Mouse (Mus musculus): ENCODE data around the gene Arhgdia. TPM values are rescaled to one million over a fixed set of nuclear protein-coding genes. Genes with fewer than 3 reads are reported as not detected.
A peak's percentile ranks its signal among the peaks of the same experiment; 100 is the strongest.

Gene Arhgdia
- polyA plus RNA-seq, 1 experiment from 2014 or later = 444 TPM

DNA sequence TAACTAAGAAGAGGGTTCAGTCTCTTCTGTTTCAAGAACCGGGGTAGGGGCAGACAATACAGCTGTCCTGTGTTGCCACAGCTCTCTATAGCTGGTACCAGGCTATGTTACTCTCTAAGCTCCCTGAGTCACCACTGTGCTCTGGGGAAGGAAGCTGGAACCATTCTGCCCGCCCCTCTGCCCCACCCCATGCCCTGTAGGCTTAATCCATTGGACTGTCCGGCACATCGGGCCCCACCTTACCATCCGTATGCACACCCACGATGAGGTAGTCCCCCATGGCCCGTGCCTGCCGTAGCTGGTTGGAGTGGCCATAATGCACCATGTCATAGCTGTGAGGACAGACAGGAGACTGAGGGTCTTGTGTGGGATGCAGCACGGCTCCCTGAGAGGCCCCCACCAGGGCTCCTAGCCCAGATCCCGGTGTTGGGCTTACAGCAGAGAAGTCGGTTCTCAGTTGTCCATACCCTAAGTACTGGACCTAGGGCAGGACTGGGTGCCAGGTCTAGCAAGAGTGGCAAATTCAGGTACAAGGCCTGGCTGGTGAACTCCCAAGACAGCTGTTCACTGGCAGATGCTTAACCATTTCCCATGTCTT is 34.3 kb upstream of the Arhgdia start:
- Histone ChIP-seq H3K9me3 (replicated peaks; ENCODE audit: low read length) (no peaks in the 10 kb centered on the region), H3K4me1 (replicated peaks; ENCODE audit: insufficient read depth, low read length) (peaks cover 6% of the 10 kb centered on the region; the same call in 1 of the 2 replicates), H3K9ac (ENCODE audit: low read depth, low read length) (no peak overlapping the region), H3K27me3 (ENCODE audit: insufficient read depth, low read length) (no peaks in the 10 kb centered on the region), H3K27ac (no peak overlapping the region), H3K4me3 (replicated peaks; ENCODE audit: low read depth, low read length) (no peak overlapping the region), H3K36me3 (ENCODE audit: insufficient read depth, low read length) (peaks cover 34% of the 10 kb centered on the region), H3K4me2 (ENCODE audit: low read length) (no peak overlapping the region)
- TF ChIP-seq CTCF (IDR thresholded peaks at IDR 0.05; ENCODE audit: low read depth) = no peak
- ATAC-seq (replicated peaks; ENCODE audit: low FRiP score, low read depth) (no peak), DNase-seq (ENCODE audit: low spot score) (no peak)
- WGBS = 91% methylated on average over 11 of the region's 11 CpGs

DNA sequence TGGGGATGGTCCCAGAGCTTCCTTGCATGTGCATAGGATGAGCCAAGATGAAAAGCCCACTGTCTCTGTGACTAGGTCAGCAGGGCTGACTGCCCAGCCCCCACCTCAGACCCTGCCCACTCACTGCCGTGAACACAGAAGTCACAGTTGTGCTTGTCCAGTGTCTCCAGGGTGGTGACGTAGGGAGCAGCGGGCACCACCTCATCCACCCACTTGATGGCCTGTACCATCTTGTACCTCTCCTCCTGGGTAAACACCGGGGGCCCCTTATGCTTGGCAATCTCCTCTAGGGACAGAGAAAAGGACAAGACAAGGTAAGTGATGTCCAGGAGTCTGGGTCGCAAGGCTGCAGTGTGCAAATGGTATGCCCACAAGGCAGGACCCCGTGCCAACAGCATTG is 33.7 kb upstream of the Arhgdia start:
- ATAC-seq (replicated peaks; ENCODE audit: low FRiP score, low read depth) = no peak
- no peak overlapping the region for H3K27ac ChIP-seq
- no peaks in the 10 kb centered on the region for H3K27me3 ChIP-seq (ENCODE audit: insufficient read depth, low read length)
- peaks cover 6% of the 10 kb centered on the region; the same call in 1 of the 2 replicates for H3K4me1 ChIP-seq (replicated peaks; ENCODE audit: insufficient read depth, low read length)
- H3K4me3 ChIP-seq (replicated peaks; ENCODE audit: low read depth, low read length) = no peak overlapping the region
- TF ChIP-seq CTCF (IDR thresholded peaks at IDR 0.05; ENCODE audit: low read depth) = no peak
- no peak overlapping the region for H3K4me2 ChIP-seq (ENCODE audit: low read length)
- no peak overlapping the region for H3K9ac ChIP-seq (ENCODE audit: low read depth, low read length)
- 93% methylated on average over 6 of the region's 6 CpGs for WGBS
- H3K9me3 ChIP-seq (replicated peaks; ENCODE audit: low read length) = no peaks in the 10 kb centered on the region
- peaks cover 32% of the 10 kb centered on the region for H3K36me3 ChIP-seq (ENCODE audit: insufficient read depth, low read length)
- DNase-seq (ENCODE audit: low spot score) = no peak

DNA sequence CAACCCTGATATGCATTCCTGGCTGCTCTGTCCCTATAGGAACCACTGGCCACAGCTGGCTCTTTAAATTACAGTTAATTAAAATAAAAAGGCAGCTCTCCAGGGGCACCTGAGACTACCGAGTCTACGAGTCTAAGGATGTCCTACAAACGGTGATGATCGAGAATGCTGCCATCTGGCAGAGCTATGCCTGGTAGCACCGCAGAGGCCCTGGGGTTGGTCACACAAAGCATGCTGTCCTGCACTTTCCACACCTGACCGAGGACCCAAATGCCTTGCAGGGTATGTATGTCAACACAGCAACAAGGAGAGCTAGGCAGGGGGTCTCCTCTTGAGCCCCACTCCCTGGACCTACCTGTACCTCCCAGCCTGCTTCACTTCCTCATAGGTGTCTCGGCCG is 32.6 kb upstream of the Arhgdia start:
- H3K9me3 ChIP-seq (replicated peaks; ENCODE audit: low read length) = no peaks in the 10 kb centered on the region
- ATAC-seq (replicated peaks; ENCODE audit: low FRiP score, low read depth) (no peak), DNase-seq (ENCODE audit: low spot score) (no peak)
- no peak overlapping the region for H3K4me2 ChIP-seq (ENCODE audit: low read length)
- H3K4me3 ChIP-seq (replicated peaks; ENCODE audit: low read depth, low read length) = no peak overlapping the region
- peaks cover 7% of the 10 kb centered on the region for H3K4me1 ChIP-seq (replicated peaks; ENCODE audit: insufficient read depth, low read length)
- H3K36me3 ChIP-seq (ENCODE audit: insufficient read depth, low read length) = peaks cover 26% of the 10 kb centered on the region
- WGBS = 83% methylated on average over 8 of the region's 8 CpGs
- no peak overlapping the region for H3K9ac ChIP-seq (ENCODE audit: low read depth, low read length)
- H3K27ac ChIP-seq = no peak overlapping the region
- TF ChIP-seq CTCF (IDR thresholded peaks at IDR 0.05; ENCODE audit: low read depth) = no peak
- H3K27me3 ChIP-seq (ENCODE audit: insufficient read depth, low read length) = no peaks in the 10 kb centered on the region

DNA sequence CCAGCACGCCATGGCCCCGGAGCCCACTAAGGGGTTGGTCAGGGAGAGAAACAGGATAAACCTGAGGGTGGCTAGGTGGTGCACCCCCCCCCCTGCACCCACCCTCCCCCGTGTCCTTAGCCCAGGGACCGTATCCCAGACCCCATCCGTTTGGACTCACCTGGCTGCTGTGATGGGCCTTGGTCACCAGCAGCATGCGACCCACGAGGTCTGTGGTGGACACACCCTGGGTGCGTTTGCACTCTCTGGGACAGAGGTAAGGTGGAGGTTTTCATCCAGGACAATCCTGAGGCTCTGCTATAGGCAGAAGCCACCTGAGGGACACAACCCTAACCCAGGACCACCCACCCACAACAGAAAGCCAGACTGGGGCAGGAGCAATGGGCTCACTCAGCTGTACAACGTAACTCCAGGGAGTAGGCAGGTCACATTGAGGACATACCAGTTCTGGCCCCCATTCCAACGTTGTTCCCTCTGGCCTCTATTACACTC is 32.1 kb upstream of the Arhgdia start:
- H3K4me1 ChIP-seq (replicated peaks; ENCODE audit: insufficient read depth, low read length) = peaks cover 11% of the 10 kb centered on the region
- H3K9me3 ChIP-seq (replicated peaks; ENCODE audit: low read length) = no peaks in the 10 kb centered on the region
- H3K36me3 ChIP-seq (ENCODE audit: insufficient read depth, low read length) = peaks cover 26% of the 10 kb centered on the region
- ATAC-seq (replicated peaks; ENCODE audit: low FRiP score, low read depth) (no peak), DNase-seq (ENCODE audit: low spot score) (no peak)
- no peak overlapping the region for H3K4me2 ChIP-seq (ENCODE audit: low read length)
- H3K4me3 ChIP-seq (replicated peaks; ENCODE audit: low read depth, low read length) = no peak overlapping the region
- H3K9ac ChIP-seq (ENCODE audit: low read depth, low read length) = no peak overlapping the region
- WGBS = 92% methylated on average over 10 of the region's 10 CpGs
- TF ChIP-seq CTCF (IDR thresholded peaks at IDR 0.05; ENCODE audit: low read depth) = no peak
- no peaks in the 10 kb centered on the region for H3K27me3 ChIP-seq (ENCODE audit: insufficient read depth, low read length)
- no peak overlapping the region for H3K27ac ChIP-seq

DNA sequence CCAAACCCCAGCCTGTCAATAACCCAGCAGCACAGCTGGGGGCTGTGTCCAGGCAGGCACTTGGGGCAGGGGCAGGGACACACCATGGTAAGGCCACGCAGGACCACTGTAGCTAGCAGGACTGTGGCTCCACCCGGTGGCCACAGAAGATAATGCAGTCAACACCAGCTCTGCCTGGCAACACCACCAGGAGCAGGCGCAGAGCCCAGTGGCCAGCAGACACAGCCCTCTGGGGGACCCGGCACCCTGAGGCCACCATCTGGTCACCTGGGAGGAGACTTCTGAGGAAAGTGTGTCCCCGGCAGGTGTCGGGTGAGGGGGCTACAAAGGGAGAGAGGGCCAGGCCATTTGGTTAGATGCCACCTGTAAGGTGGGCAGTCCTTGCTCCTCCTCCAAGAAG is 31.3 kb upstream of the Arhgdia start:
- H3K27ac ChIP-seq = no peak overlapping the region
- ATAC-seq (replicated peaks; ENCODE audit: low FRiP score, low read depth) (peak; percentile 18), DNase-seq (ENCODE audit: low spot score) (peak; percentile 81)
- no peak overlapping the region for H3K4me2 ChIP-seq (ENCODE audit: low read length)
- TF ChIP-seq CTCF (IDR thresholded peaks at IDR 0.05; ENCODE audit: low read depth) = peak; percentile 88
- H3K36me3 ChIP-seq (ENCODE audit: insufficient read depth, low read length) = peaks cover 26% of the 10 kb centered on the region
- H3K4me1 ChIP-seq (replicated peaks; ENCODE audit: insufficient read depth, low read length) = peaks cover 12% of the 10 kb centered on the region
- H3K9me3 ChIP-seq (replicated peaks; ENCODE audit: low read length) = no peaks in the 10 kb centered on the region
- no peak overlapping the region for H3K9ac ChIP-seq (ENCODE audit: low read depth, low read length)
- no peaks in the 10 kb centered on the region for H3K27me3 ChIP-seq (ENCODE audit: insufficient read depth, low read length)
- 43% methylated on average over 6 of the region's 6 CpGs for WGBS
- H3K4me3 ChIP-seq (replicated peaks; ENCODE audit: low read depth, low read length) = no peak overlapping the region

DNA sequence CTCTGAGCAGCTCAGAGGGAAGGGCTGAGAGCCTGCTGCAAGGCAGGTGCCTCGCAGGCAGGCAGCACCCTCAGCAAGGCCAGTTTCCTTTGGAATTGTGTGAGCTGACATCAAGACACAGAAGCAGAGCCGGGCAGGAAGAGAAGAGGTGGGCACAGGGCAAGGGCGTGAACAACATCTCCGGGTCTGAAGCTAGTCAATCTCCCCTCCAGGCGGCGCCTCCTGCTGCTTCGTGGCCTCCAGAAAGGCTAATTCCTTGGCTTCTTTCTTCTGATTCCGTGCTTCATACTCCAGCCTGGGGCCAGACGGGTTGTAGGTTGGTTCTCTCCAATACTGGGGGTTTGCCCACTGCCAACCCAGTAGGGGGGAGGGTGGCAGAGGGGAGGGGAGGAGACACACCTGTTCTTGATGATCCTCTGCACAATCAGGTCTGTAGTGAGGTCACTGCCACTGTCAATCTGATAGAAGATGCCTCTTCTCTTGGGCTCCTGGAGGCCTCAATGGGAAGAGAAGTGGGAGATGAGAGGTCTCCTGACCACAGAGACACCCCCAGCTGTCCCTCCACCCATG is 29.1 kb upstream of the Arhgdia start:
- ATAC-seq (replicated peaks; ENCODE audit: low FRiP score, low read depth) = no peak
- WGBS = 82% methylated on average over 9 of the region's 9 CpGs
- no peak overlapping the region for H3K4me3 ChIP-seq (replicated peaks; ENCODE audit: low read depth, low read length)
- H3K9ac ChIP-seq (ENCODE audit: low read depth, low read length) = no peak overlapping the region
- peaks cover 30% of the 10 kb centered on the region for H3K36me3 ChIP-seq (ENCODE audit: insufficient read depth, low read length)
- no peak for DNase-seq (ENCODE audit: low spot score)
- no peak for TF ChIP-seq CTCF (IDR thresholded peaks at IDR 0.05; ENCODE audit: low read depth)
- H3K27ac ChIP-seq = no peak overlapping the region
- H3K27me3 ChIP-seq (ENCODE audit: insufficient read depth, low read length) = no peaks in the 10 kb centered on the region
- H3K4me1 ChIP-seq (replicated peaks; ENCODE audit: insufficient read depth, low read length) = peaks cover 6% of the 10 kb centered on the region
- H3K4me2 ChIP-seq (ENCODE audit: low read length) = no peak overlapping the region
- no peaks in the 10 kb centered on the region for H3K9me3 ChIP-seq (replicated peaks; ENCODE audit: low read length)
